Mouse (Mus musculus) forebrain, postnatal 0 days (tissue): ENCODE results near the gene Mettl3. TPM values are rescaled to one million over a fixed set of nuclear protein-coding genes. Genes with fewer than 3 reads are reported as not detected.

Experiments used
- ATAC-seq: fragments of 200-750 bp; cut with Nextera tagmentation; 2 replicates; pipeline ENCODE4 v1.8.0; 2017; ENCODE audit warnings: mild to moderate bottlenecking, moderate library complexity
- DNase-seq: peaks from one replicate; pipeline ENCODE4 v3.0.0-alpha.2; 2015
- H3K27ac ChIP-seq: fragments of 300-500 bp; sonication (generic); 2 replicates; pipeline ENCODE4 v1.5.1; 2014; ENCODE audit warnings: low read depth, mild to moderate bottlenecking, antibody characterized with exemption, low read length, moderate library complexity, mixed read lengths
- H3K27me3 ChIP-seq: fragments of 300-500 bp; sonication (generic); 2 replicates; pipeline ENCODE4 v1.6.1; 2014; ENCODE audit warnings: mild to moderate bottlenecking, low read length, mixed read lengths; ENCODE audit not compliant: insufficient read depth
- H3K36me3 ChIP-seq: fragments of 300-500 bp; sonication (generic); 2 replicates; pipeline ENCODE4 v1.6.1; 2014; ENCODE audit warnings: mild to moderate bottlenecking, moderate library complexity; ENCODE audit not compliant: insufficient read depth
- H3K4me1 ChIP-seq: fragments of 300-500 bp; sonication (generic); 2 replicates; pipeline ENCODE4 v1.6.1; 2014; ENCODE audit warnings: antibody characterized with exemption; ENCODE audit not compliant: insufficient read depth
- H3K4me2 ChIP-seq: fragments of 300-500 bp; sonication (generic); 2 replicates; pipeline ENCODE4 v1.6.1; 2014; ENCODE audit warnings: low read depth, mild to moderate bottlenecking, moderate library complexity
- H3K4me3 ChIP-seq: fragments of 300-500 bp; sonication (generic); 2 replicates; pipeline ENCODE4 v1.5.1; 2014; ENCODE audit warnings: low read depth, low read length, mixed read lengths
- H3K9ac ChIP-seq: fragments of 300-500 bp; sonication (generic); 2 replicates; pipeline ENCODE4 v1.6.1; 2014; ENCODE audit warnings: mild to moderate bottlenecking
- H3K9me3 ChIP-seq: fragments of 300-500 bp; sonication (generic); 2 replicates; pipeline ENCODE4 v1.6.1; 2016; ENCODE audit warnings: low read length
- CTCF ChIP-seq: sonication (generic); IDR thresholded peaks from 2 replicates; pipeline ENCODE4 v1.5.1; 2016; ENCODE audit warnings: antibody characterized with exemption, control low read depth, low read depth
- WGBS: fragments of 180-500 bp; shearing (Covaris S2); extraction: QIAGEN DNeasy Blood & Tissue Kit; methylation state at CpG from one replicate; pipeline ENCODE4 v1.1.7; 2014; 5-methylcytosine and 5-hydroxymethylcytosine counted together
- polyA plus RNA-seq: library from polyadenylated mRNA; unstranded; fragments of >200 nt; fragmentation: Nextera tagmentation; extraction: Ambion mirVana; gene quantifications from 2 replicates; pipeline ENCODE4 v1.2.1, GENCODE M21; 2015
- total RNA-seq: library from RNA; depleted of rRNA; stranded (reverse); fragments of >200 nt; gene quantifications from 2 replicates; pipeline ENCODE4 v1.2.3, GENCODE M21; 2014

Mettl3 gene
- total and polyA plus RNA-seq, 2 experiments from 2014 or later, result 22.7 to 24.0 TPM

DNA sequence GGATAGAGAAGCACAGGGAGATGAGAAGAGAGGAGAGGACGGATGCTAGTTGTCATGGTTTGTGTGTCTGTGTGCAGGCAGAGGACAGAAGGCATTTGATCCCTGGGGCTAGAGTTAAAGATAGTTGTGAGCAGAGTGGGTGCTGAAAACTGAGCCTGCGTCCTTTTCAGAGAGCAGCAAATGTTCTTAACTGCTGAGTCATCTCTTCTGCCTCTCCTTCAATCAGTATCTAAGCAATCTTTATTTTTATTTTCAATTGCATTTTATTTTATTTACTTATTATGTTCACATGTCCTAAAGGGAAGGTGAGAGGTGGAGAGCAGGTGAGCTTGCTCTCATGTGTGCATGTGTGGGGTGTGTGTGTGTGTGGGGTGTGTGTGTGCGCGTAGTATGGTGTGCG lies 21.3 kb downstream of the Mettl3 start:
- TF ChIP-seq CTCF, result no peak

DNA sequence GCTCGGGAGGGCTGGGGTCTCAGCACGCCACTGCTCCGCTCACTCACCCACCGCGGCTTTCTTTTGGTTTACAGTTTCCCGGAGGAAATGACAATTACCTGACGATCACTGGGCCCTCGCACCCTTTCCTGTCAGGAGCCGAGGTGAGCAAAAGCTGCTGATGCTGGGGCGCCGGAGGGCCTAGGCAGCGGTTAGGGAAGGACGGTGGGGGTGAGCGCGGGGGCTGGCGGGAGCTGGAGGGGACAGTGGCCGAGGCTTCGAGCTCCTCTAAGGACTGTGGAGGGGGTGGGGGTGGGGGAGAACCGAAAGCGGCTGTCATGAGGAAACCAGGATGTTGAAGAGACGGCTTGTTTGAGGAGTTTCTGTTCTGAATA lies 25.2 kb downstream of the Mettl3 start:
- no peaks in the 10 kb centered on the region for H3K9me3 ChIP-seq
- DNase-seq (no peak), ATAC-seq (peak; percentile 9)
- H3K4me2 ChIP-seq, result peak overlapping the region; percentile 62
- peaks cover 9% of the 10 kb centered on the region; the same call in 1 of the 2 replicates for H3K4me1 ChIP-seq
- H3K27me3 ChIP-seq, result no peaks in the 10 kb centered on the region
- H3K9ac ChIP-seq, result peak overlapping the region; percentile 76
- H3K27ac ChIP-seq, result peak overlapping the region; percentile 85
- WGBS, result 0% methylated on average over 21 of the region's 21 CpGs
- peak overlapping the region; percentile 71 for H3K4me3 ChIP-seq
- TF ChIP-seq CTCF, result no peak
- H3K36me3 ChIP-seq, result peaks cover 10% of the 10 kb centered on the region; the same call in 1 of the 2 replicates

More for the DNA sequence above, 21.3 kb downstream of the Mettl3 start:
- no peak overlapping the region for H3K4me2 ChIP-seq
- no peaks in the 10 kb centered on the region for H3K9me3 ChIP-seq
- no peak overlapping the region for H3K27ac ChIP-seq
- H3K4me1 ChIP-seq, result peaks cover 9% of the 10 kb centered on the region; the same call in 1 of the 2 replicates
- DNase-seq (no peak), ATAC-seq (no peak)
- peaks cover 30% of the 10 kb centered on the region for H3K36me3 ChIP-seq
- 95% methylated on average over 5 of the region's 5 CpGs for WGBS
- no peak overlapping the region for H3K9ac ChIP-seq
- no peaks in the 10 kb centered on the region for H3K27me3 ChIP-seq
- no peak overlapping the region for H3K4me3 ChIP-seq

DNA sequence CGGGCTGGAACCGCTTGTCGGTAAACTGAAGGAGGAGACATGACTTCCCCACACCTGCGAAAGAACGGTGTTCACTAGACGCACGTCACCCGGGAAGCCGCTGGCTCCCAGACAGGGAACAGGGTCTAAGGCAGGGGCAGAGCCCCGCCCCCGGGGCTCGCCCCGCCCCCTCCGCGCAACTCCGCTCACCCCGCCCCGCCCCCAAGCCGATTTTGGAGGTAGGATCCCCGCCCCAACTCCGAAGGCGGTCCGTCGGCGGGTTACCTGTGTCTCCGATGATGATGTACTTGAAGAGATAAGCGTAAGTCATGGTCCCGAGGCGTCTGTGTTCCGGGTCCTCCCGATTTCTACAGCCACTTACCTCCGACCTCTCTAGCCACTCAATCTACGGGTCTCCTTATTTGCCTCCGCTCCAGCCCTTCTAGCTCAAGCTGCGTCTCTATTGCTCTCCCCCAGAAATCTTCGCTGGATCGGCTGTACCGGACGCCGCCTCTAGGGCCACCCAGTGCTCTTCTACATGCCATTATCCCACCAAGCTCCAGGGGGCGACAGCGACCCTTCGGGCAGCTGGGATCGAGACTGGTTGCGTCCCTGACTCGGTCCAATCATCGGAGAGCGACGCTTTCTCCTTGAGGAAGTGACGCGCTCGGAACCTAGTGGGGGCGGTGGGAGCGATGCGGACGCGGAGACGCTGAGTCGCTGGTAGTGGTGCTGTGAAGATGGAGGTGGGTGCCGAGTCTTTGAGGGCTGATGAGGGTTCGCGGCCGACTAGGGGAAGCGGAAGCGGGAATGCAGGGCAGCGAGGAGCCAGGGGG lies 25.8 kb downstream of the Mettl3 start, which contains the start of the genes Tox4 and Rab2b:
Tox4 (plus strand) TSS at position 215 of the 815 bp plus-strand sequence.
Rab2b (minus strand) TSS at position 614 of the 815 bp plus-strand sequence.
- DNase-seq (peak; percentile 99), ATAC-seq (peak; percentile 98)
- Histone ChIP-seq H3K27me3 (no peaks in the 10 kb centered on the region), H3K4me3 (peak within 1 kb of the TSS; percentile 71), H3K9ac (peak within 1 kb of the TSS; percentile 76), H3K4me1 (peaks cover 9% of the 10 kb centered on the region; the same call in 1 of the 2 replicates), H3K36me3 (peaks cover 13% of the 10 kb centered on the region; the same call in 1 of the 2 replicates), H3K4me2 (peak within 1 kb of the TSS; percentile 62), H3K9me3 (no peaks in the 10 kb centered on the region), H3K27ac (peak within 1 kb of the TSS; percentile 85)
- peak; percentile 100 for TF ChIP-seq CTCF
- under 1% methylated on average over 66 of the region's 66 CpGs for WGBS

DNA sequence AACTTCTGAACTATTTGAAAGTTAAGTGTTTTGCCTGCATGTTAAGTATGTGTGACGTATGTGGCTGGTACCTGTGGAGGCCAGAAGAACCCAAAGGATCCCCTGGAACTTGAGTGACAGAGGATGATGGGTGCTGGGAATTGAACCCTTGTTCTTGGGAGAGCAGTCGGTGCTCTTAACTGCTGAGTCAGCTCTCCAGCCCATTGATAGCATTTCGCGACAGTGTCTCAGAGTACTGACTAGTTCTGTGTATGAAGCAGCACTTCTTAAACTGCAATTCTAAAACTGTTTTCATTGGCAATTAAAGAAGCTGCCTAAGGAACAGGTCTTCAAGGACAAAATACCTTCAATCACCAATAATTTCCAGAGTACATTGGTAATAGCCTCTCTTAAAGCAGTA lies 27.7 kb downstream of the Mettl3 start:
- peaks cover 9% of the 10 kb centered on the region; the same call in 1 of the 2 replicates for H3K4me1 ChIP-seq
- 88% methylated on average over 4 of the region's 4 CpGs for WGBS
- TF ChIP-seq CTCF, result no peak
- no peak overlapping the region for H3K4me2 ChIP-seq
- H3K36me3 ChIP-seq, result peaks cover 30% of the 10 kb centered on the region
- no peak for DNase-seq
- H3K27ac ChIP-seq, result no peak overlapping the region
- no peak for ATAC-seq
- no peaks in the 10 kb centered on the region for H3K9me3 ChIP-seq
- H3K27me3 ChIP-seq, result no peaks in the 10 kb centered on the region
- no peak overlapping the region for H3K4me3 ChIP-seq
- no peak overlapping the region for H3K9ac ChIP-seq

DNA sequence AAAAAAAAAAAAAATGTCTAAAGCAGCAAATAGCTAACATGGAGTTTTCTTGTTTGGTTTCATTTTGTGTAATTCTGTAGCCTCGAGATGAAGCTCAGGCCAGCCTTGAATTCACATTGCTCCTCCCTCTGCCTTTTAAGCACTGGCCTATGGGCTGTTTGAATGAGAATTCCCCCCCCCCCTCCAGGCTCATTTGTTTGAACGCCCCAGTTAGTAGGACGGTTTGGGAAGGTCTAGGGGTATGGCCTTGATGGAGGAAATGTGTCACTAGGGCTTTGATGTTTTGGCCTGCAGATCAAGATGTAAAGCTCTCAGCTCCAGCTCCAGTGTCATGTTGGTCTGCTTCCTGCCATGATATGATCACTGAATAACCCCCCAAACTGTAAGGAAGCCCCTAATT lies 32.1 kb downstream of the Mettl3 start:
- Histone ChIP-seq H3K4me3 (no peak overlapping the region), H3K4me2 (no peak overlapping the region), H3K4me1 (no peaks in the 10 kb centered on the region), H3K27ac (no peak overlapping the region), H3K36me3 (peaks cover 49% of the 10 kb centered on the region), H3K9ac (no peak overlapping the region), H3K9me3 (no peaks in the 10 kb centered on the region), H3K27me3 (no peaks in the 10 kb centered on the region)
- ATAC-seq, result no peak
- no peak for DNase-seq
- WGBS, result 70% methylated on average over 3 of the region's 3 CpGs
- no peak for TF ChIP-seq CTCF

DNA sequence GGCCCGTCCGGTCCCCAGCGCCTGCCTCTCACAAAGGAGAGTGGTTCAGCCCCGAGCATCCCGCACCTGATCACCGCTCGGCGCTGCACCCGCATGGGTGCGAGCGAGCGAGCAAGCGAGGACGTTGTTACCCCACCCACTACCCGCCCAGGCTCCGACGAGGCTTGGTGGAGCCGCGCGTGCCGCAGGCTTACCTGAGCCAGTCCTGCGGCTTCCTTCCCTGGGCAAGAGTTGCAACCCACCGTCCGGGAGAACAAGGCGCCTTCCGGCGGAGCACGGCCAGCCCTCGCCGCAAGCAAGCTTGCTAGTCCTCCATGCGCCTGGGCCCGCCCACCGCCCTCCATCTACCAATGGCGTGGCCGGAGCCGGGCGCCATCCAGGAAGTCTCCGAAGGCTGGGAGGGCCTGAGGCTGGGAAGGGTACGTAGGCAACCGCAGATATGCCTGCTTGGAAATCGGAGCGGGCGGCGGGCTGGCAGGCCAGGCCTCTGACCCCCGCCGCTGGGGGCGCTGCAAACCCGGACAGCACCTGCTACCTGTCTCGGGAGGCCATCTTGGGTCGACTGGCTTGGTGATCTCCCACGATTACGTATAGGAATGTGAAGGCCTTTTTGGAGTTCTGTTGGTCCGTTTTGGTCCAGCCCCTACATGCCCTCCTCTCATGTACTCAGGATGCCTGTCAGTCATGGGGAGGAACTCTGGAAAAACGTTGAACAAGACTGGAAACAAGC lies 47.3 kb downstream of the Mettl3 start, which contains the start of gene Chd8:
Chd8 (minus strand) TSS at position 297 of the 730 bp plus-strand sequence.
- Histone ChIP-seq H3K27me3 (no peaks in the 10 kb centered on the region), H3K36me3 (peaks cover 6% of the 10 kb centered on the region), H3K27ac (peak within 1 kb of the TSS; percentile 93), H3K9ac (peak within 1 kb of the TSS; percentile 94), H3K4me3 (peak within 1 kb of the TSS; percentile 94), H3K9me3 (no peaks in the 10 kb centered on the region), H3K4me2 (peak within 1 kb of the TSS; percentile 62), H3K4me1 (peaks cover 8% of the 10 kb centered on the region; the same call in 1 of the 2 replicates)
- WGBS, result under 1% methylated on average over 53 of the region's 54 CpGs
- peak; percentile 79 for TF ChIP-seq CTCF
- DNase-seq (peak; percentile 98), ATAC-seq (peak; percentile 100)
